Mouse (Mus musculus): ENCODE results near the gene S1pr4. TPM values are rescaled to one million over a fixed set of nuclear protein-coding genes. Genes with fewer than 3 reads are reported as not detected.

Gene S1pr4
- polyA plus RNA-seq, 1 experiment from 2014 or later, result 0.31 TPM

- H3K27ac ChIP-seq (replicated peaks; ENCODE audit: low read depth, low read length), result no peak overlapping the region
These were observed 43.0 kb upstream of the S1pr4 start for GRCm38 (mm10) chr10:81542727-81543460.

GRCm38 (mm10) chr10:81541803-81542202, 41.9 kb upstream of the S1pr4 start:
- H3K36me3 ChIP-seq (replicated peaks; ENCODE audit: control insufficient read depth, insufficient read depth, low read depth, low read length), result no peaks in the 10 kb centered on the region; the same call in 1 of the 2 replicates
- H3K4me3 ChIP-seq (ENCODE audit: low read depth, low read length), result no peak overlapping the region
- H3K4me1 ChIP-seq (ENCODE audit: control insufficient read depth, insufficient read depth, low read length), result peaks cover 5% of the 10 kb centered on the region
- no peak overlapping the region for H3K27ac ChIP-seq (replicated peaks; ENCODE audit: low read depth, low read length)
- ATAC-seq (replicated peaks; ENCODE audit: insufficient number of reproducible peaks, low FRiP score, low TSS enrichment, low read depth) (no peak), DNase-seq (ENCODE audit: low spot score) (no peak)
- WGBS, result 71% methylated on average over 10 of the region's 10 CpGs
- no peaks in the 10 kb centered on the region for H3K27me3 ChIP-seq (ENCODE audit: control insufficient read depth, insufficient read depth, low read length)
- no peaks in the 10 kb centered on the region for H3K9me3 ChIP-seq (replicated peaks; ENCODE audit: control insufficient read depth, low read length)
- no peak overlapping the region for H3K4me2 ChIP-seq (ENCODE audit: low read depth, low read length)
- no peak overlapping the region for H3K9ac ChIP-seq (replicated peaks; ENCODE audit: low read length)

More at GRCm38 (mm10) chr10:81542727-81543460, 43.0 kb upstream of the S1pr4 start:
- 76% methylated on average over 7 of the region's 7 CpGs for WGBS
- 0 out of 2 replicates have a peak overlapping the region, but pooled peaks have one; percentile 18 for H3K9ac ChIP-seq (replicated peaks; ENCODE audit: low read length)
- DNase-seq (ENCODE audit: low spot score) (no peak), ATAC-seq (replicated peaks; ENCODE audit: insufficient number of reproducible peaks, low FRiP score, low TSS enrichment, low read depth) (no peak)
- peak overlapping the region; percentile 6; the same call in 1 of the 2 replicates for H3K4me3 ChIP-seq (ENCODE audit: low read depth, low read length)
- H3K4me1 ChIP-seq (ENCODE audit: control insufficient read depth, insufficient read depth, low read length), result peaks cover 5% of the 10 kb centered on the region
- H3K9me3 ChIP-seq (replicated peaks; ENCODE audit: control insufficient read depth, low read length), result no peaks in the 10 kb centered on the region
- no peaks in the 10 kb centered on the region; the same call in 1 of the 2 replicates for H3K36me3 ChIP-seq (replicated peaks; ENCODE audit: control insufficient read depth, insufficient read depth, low read depth, low read length)
- no peak overlapping the region for H3K4me2 ChIP-seq (ENCODE audit: low read depth, low read length)
- H3K27me3 ChIP-seq (ENCODE audit: control insufficient read depth, insufficient read depth, low read length), result no peaks in the 10 kb centered on the region

GRCm38 (mm10) chr10:81541363-81541762, 41.4 kb upstream of the S1pr4 start:
- no peak overlapping the region for H3K9ac ChIP-seq (replicated peaks; ENCODE audit: low read length)
- 89% methylated on average over 5 of the region's 5 CpGs for WGBS
- H3K27me3 ChIP-seq (ENCODE audit: control insufficient read depth, insufficient read depth, low read length), result no peaks in the 10 kb centered on the region
- no peak for DNase-seq (ENCODE audit: low spot score)
- no peaks in the 10 kb centered on the region for H3K9me3 ChIP-seq (replicated peaks; ENCODE audit: control insufficient read depth, low read length)
- no peaks in the 10 kb centered on the region; the same call in 1 of the 2 replicates for H3K36me3 ChIP-seq (replicated peaks; ENCODE audit: control insufficient read depth, insufficient read depth, low read depth, low read length)
- H3K4me3 ChIP-seq (ENCODE audit: low read depth, low read length), result no peak overlapping the region
- no peak for ATAC-seq (replicated peaks; ENCODE audit: insufficient number of reproducible peaks, low FRiP score, low TSS enrichment, low read depth)
- H3K4me1 ChIP-seq (ENCODE audit: control insufficient read depth, insufficient read depth, low read length), result peaks cover 5% of the 10 kb centered on the region
- H3K27ac ChIP-seq (replicated peaks; ENCODE audit: low read depth, low read length), result no peak overlapping the region
- H3K4me2 ChIP-seq (ENCODE audit: low read depth, low read length), result no peak overlapping the region

GRCm38 (mm10) chr10:81538321-81539048, 38.6 kb upstream of the S1pr4 start:
- Histone ChIP-seq H3K4me2 (ENCODE audit: low read depth, low read length) (no peak overlapping the region), H3K27ac (replicated peaks; ENCODE audit: low read depth, low read length) (no peak overlapping the region), H3K4me1 (ENCODE audit: control insufficient read depth, insufficient read depth, low read length) (peaks cover 4% of the 10 kb centered on the region), H3K9ac (replicated peaks; ENCODE audit: low read length) (no peak overlapping the region), H3K4me3 (ENCODE audit: low read depth, low read length) (no peak overlapping the region), H3K27me3 (ENCODE audit: control insufficient read depth, insufficient read depth, low read length) (no peaks in the 10 kb centered on the region), H3K9me3 (replicated peaks; ENCODE audit: control insufficient read depth, low read length) (no peaks in the 10 kb centered on the region), H3K36me3 (replicated peaks; ENCODE audit: control insufficient read depth, insufficient read depth, low read depth, low read length) (no peaks in the 10 kb centered on the region; the same call in 1 of the 2 replicates)
- ATAC-seq (replicated peaks; ENCODE audit: insufficient number of reproducible peaks, low FRiP score, low TSS enrichment, low read depth) (no peak), DNase-seq (ENCODE audit: low spot score) (no peak)
- 91% methylated on average over 3 of the region's 3 CpGs for WGBS

- H3K4me3 ChIP-seq (ENCODE audit: low read depth, low read length), result no peak overlapping the region
- no peak overlapping the region for H3K27ac ChIP-seq (replicated peaks; ENCODE audit: low read depth, low read length)
- WGBS, result 94% methylated on average over 2 of the region's 2 CpGs
- no peak overlapping the region for H3K9ac ChIP-seq (replicated peaks; ENCODE audit: low read length)
- DNase-seq (ENCODE audit: low spot score), result no peak
- H3K4me1 ChIP-seq (ENCODE audit: control insufficient read depth, insufficient read depth, low read length), result no peaks in the 10 kb centered on the region
- no peak for ATAC-seq (replicated peaks; ENCODE audit: insufficient number of reproducible peaks, low FRiP score, low TSS enrichment, low read depth)
- no peak overlapping the region for H3K4me2 ChIP-seq (ENCODE audit: low read depth, low read length)
- no peaks in the 10 kb centered on the region for H3K27me3 ChIP-seq (ENCODE audit: control insufficient read depth, insufficient read depth, low read length)
- H3K36me3 ChIP-seq (replicated peaks; ENCODE audit: control insufficient read depth, insufficient read depth, low read depth, low read length), result no peaks in the 10 kb centered on the region; the same call in 1 of the 2 replicates
- H3K9me3 ChIP-seq (replicated peaks; ENCODE audit: control insufficient read depth, low read length), result no peaks in the 10 kb centered on the region
These were observed 37.5 kb upstream of the S1pr4 start for GRCm38 (mm10) chr10:81537429-81537828.

- H3K4me2 ChIP-seq (ENCODE audit: low read depth, low read length), result no peak overlapping the region
- H3K36me3 ChIP-seq (replicated peaks; ENCODE audit: control insufficient read depth, insufficient read depth, low read depth, low read length), result no peaks in the 10 kb centered on the region; the same call in 1 of the 2 replicates
- no peak overlapping the region for H3K27ac ChIP-seq (replicated peaks; ENCODE audit: low read depth, low read length)
- no peaks in the 10 kb centered on the region for H3K9me3 ChIP-seq (replicated peaks; ENCODE audit: control insufficient read depth, low read length)
- 82% methylated on average over 6 of the region's 6 CpGs for WGBS
- no peak overlapping the region for H3K4me3 ChIP-seq (ENCODE audit: low read depth, low read length)
- ATAC-seq (replicated peaks; ENCODE audit: insufficient number of reproducible peaks, low FRiP score, low TSS enrichment, low read depth), result no peak
- no peaks in the 10 kb centered on the region for H3K4me1 ChIP-seq (ENCODE audit: control insufficient read depth, insufficient read depth, low read length)
- no peak overlapping the region for H3K9ac ChIP-seq (replicated peaks; ENCODE audit: low read length)
- no peak for DNase-seq (ENCODE audit: low spot score)
- H3K27me3 ChIP-seq (ENCODE audit: control insufficient read depth, insufficient read depth, low read length), result no peaks in the 10 kb centered on the region
These were observed 36.8 kb upstream of the S1pr4 start for GRCm38 (mm10) chr10:81536734-81537133.

GRCm38 (mm10) chr10:81534826-81535225, 34.9 kb upstream of the S1pr4 start:
- ATAC-seq (replicated peaks; ENCODE audit: insufficient number of reproducible peaks, low FRiP score, low TSS enrichment, low read depth), result no peak
- no peaks in the 10 kb centered on the region for H3K27me3 ChIP-seq (ENCODE audit: control insufficient read depth, insufficient read depth, low read length)
- no peak overlapping the region for H3K9ac ChIP-seq (replicated peaks; ENCODE audit: low read length)
- peak; percentile 6 for DNase-seq (ENCODE audit: low spot score)
- no peak overlapping the region for H3K27ac ChIP-seq (replicated peaks; ENCODE audit: low read depth, low read length)
- H3K4me1 ChIP-seq (ENCODE audit: control insufficient read depth, insufficient read depth, low read length), result no peaks in the 10 kb centered on the region
- 60% methylated on average over 16 of the region's 16 CpGs for WGBS
- H3K9me3 ChIP-seq (replicated peaks; ENCODE audit: control insufficient read depth, low read length), result no peaks in the 10 kb centered on the region
- peaks cover 6% of the 10 kb centered on the region for H3K36me3 ChIP-seq (replicated peaks; ENCODE audit: control insufficient read depth, insufficient read depth, low read depth, low read length)
- H3K4me3 ChIP-seq (ENCODE audit: low read depth, low read length), result no peak overlapping the region
- H3K4me2 ChIP-seq (ENCODE audit: low read depth, low read length), result no peak overlapping the region

GRCm38 (mm10) chr10:81526779-81527178, 26.8 kb upstream of the S1pr4 start:
- H3K4me1 ChIP-seq (ENCODE audit: control insufficient read depth, insufficient read depth, low read length), result no peaks in the 10 kb centered on the region
- H3K36me3 ChIP-seq (replicated peaks; ENCODE audit: control insufficient read depth, insufficient read depth, low read depth, low read length), result peaks cover 6% of the 10 kb centered on the region; the same call in 1 of the 2 replicates
- H3K9ac ChIP-seq (replicated peaks; ENCODE audit: low read length), result no peak overlapping the region
- H3K4me2 ChIP-seq (ENCODE audit: low read depth, low read length), result no peak overlapping the region
- H3K9me3 ChIP-seq (replicated peaks; ENCODE audit: control insufficient read depth, low read length), result no peaks in the 10 kb centered on the region
- H3K4me3 ChIP-seq (ENCODE audit: low read depth, low read length), result no peak overlapping the region
- DNase-seq (ENCODE audit: low spot score) (peak; percentile 81), ATAC-seq (replicated peaks; ENCODE audit: insufficient number of reproducible peaks, low FRiP score, low TSS enrichment, low read depth) (no peak)
- WGBS, result 15% methylated on average over 14 of the region's 14 CpGs
- H3K27ac ChIP-seq (replicated peaks; ENCODE audit: low read depth, low read length), result no peak overlapping the region
- no peaks in the 10 kb centered on the region for H3K27me3 ChIP-seq (ENCODE audit: control insufficient read depth, insufficient read depth, low read length)

Measured in embryonic facial prominence, embryonic 11.5 days (tissue).